Mouse (Mus musculus) left cerebral cortex, adult 6 months (tissue): ENCODE results near the gene Morn4. TPM values are rescaled to one million over a fixed set of nuclear protein-coding genes. Genes with fewer than 3 reads are reported as not detected.

ENCODE experiments used
- long read RNA-seq, 2 experiments: library from polyadenylated mRNA; unstranded; transcript quantifications; one replicate each; pipeline ENCODE4 v2.0.0; 2019 to 2020
- polyA plus RNA-seq: library from polyadenylated mRNA; unstranded; fragments of <200 nt; fragmentation: Nextera tagmentation; gene quantifications from 2 replicates; pipeline ENCODE4 v1.2.3, GENCODE M21; 2021

Morn4 gene
- 54.3 and 60.6 TPM in 2 replicates for polyA plus RNA-seq
- long read RNA-seq, experiment 1, transcript Morn4-201 (5 exons, 1,800 nt) = major isoform, 229 of 244 reads
- long read RNA-seq, experiment 1, partial matches to known transcripts = 4 of 244 reads
- long read RNA-seq, experiment 1, other reads (novel, unspliced or antisense) = 10 of 244 reads
- long read RNA-seq, experiment 2, transcript Morn4-201 (5 exons, 1,800 nt) = major isoform, 47 of 60 reads
- long read RNA-seq, experiment 2, partial matches to known transcripts = 3 of 60 reads
- long read RNA-seq, experiment 2, other reads (novel, unspliced or antisense) = 10 of 60 reads

DNA sequence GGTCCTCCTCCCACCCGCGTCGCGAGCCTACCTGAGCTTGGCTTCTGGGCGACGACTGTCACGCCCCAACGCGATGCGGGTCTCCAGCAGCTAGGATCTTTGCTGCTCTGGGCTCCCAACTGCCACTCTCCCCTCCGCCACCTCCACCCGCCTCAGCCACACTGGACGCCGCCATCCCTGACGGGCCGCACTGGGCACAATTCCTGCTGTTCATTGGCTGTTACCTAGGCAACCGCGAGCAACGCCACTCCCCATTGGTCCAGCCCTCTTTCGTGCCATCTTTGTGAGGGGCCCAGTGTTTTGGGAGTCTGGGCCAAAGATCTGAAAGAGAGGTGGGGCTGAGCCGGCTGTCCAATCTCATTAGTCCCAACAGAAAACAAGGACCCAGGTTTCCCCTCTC is at the start of gene Morn4:
Gene Morn4, minus strand, starts transcription at position 192 of the 400 bp plus-strand sequence.

DNA sequence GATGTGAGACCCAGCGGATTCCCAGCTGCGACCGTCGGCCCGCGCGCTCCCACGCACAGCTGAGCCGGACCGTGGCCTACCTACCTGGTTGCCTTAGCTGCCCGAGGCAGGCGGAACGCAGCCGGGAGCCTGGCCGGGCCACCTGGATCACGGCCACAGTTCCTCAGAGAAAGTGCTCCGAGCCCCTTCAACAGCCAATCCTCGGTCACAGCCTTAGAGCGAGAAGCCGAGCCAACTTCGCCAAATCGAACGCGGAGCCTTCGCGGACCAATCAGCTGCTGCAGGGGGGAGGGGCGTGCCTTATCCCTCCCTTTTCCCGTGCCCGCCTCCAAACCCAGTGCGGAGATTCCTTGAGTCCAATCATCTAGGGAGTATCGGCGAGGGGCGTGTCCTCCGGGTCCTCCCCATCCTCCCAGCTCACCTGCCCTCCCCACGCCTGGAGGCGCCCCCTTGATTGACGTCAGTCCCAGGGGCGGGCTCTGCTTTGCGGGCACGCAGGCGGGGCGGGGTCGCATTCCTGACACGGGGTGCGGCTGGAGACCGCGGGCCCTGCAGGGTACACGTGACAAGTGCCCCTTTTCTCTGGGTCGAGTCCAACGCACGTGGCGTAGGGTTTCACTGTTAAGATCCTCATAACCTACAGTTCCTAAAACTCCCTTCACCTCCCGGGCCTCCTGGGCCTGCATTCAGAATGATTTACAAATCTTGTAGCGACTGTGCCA is 42.8 kb upstream of the Morn4 start, which contains the start of gene Avpi1:
Gene Avpi1, minus strand, starts transcription at position 273 of the 722 bp plus-strand sequence.

DNA sequence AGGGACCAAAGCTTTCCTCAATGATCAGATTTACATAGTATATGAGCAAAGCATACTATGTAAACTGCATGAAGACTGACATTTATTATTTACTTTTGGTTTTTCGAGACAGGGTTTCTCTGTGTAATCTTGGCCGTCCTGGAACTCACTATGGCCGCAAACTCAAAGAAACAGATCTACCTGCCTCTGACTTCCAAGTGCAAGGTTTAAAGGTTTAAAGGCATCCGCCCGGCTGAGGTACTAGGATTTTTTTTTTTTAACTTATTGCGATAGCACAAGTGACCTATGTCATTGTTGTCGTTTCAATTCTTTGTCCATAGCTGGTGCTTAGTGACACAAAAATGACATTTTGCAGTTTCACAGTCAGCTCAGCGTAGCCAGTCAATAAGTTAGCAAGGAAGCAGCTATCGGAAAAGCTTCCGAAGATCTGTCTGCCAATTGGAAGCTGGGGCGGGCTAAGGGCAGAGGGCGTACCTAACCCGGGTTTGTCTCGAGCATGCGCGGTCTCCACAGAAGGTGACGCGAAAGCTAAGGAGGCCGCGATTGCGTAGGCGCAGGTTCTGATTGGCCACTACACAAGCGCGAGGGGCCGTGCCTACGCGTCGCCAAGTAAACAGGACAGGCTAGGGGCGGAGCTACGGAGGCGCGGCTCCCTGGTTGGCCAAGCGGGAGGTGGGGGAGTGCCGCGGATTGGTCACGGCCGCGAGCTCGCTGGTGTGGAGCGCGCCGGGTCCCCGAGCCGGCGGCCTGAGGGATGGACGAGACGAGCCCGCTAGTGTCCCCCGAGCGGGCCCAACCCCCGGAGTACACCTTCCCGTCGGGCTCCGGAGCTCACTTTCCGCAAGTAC is 3.8 kb upstream of the Morn4 start, which contains the start of gene Pi4k2a:
Gene Pi4k2a, plus strand, starts transcription at position 723 of the 848 bp plus-strand sequence.

DNA sequence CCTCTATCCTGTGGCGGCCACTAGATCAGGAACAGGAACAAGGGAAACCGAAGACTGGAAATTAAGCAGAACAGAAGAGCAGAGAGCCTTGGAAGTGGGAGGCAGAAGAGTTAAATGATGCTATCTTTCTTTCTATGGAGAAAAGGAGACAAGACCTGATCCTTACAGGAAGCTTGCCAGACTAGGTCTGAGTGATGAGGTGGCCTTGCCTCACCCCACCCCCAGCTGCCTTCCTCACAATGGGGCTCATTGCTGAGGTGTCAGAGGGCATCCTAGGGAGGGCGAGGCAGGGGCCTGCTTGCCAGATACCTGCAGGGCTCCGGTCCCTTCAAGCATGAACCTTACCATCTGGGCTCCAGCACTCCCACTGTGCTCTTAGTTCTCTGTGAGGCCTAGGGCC is 34.2 kb downstream of the Morn4 start, which contains the start of gene 4933411K16Rik:
Gene 4933411K16Rik, plus strand, starts transcription at position 301 of the 400 bp plus-strand sequence.

DNA sequence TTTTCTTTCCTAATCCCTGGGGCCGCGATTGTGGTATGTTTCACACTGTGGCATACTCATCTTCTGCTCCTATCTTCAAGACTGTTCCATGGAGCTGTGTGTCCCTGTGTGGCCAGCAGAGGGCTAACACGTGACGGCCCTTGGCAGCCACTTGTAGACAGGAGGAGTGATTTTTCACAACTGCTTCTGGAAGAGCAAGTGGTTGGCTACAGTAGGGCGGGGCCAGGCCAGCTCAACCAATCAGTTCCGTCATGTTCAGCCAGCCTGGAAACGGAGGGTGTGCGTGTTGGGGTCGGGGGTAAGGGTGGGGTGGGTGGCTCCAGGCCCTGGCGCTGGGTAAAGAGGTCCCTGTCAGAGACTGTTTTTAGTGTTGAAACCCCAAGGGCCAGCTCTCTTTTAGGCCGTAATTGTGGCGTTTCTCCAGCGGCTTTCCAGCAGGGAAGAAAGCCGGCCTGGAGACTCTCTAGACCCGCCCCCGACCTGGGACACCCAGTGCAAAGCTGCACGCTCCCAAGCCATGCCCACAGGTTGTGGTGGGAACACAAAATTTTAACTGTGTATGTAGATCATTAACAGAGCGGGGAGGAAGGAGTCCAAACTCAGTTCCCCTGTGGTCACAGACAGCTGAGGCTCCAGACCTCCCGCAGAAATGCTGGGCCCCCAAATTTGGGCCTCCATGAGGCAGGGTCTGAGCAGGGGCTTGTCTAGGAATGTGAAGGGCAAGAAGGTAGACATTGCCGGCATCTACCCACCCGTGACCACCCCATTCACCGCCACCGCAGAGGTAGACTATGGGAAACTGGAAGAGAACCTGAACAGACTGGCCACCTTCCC is 40.7 kb downstream of the Morn4 start, which contains the start of gene Hoga1:
Gene Hoga1, plus strand, starts transcription at position 342 of the 834 bp plus-strand sequence.

DNA sequence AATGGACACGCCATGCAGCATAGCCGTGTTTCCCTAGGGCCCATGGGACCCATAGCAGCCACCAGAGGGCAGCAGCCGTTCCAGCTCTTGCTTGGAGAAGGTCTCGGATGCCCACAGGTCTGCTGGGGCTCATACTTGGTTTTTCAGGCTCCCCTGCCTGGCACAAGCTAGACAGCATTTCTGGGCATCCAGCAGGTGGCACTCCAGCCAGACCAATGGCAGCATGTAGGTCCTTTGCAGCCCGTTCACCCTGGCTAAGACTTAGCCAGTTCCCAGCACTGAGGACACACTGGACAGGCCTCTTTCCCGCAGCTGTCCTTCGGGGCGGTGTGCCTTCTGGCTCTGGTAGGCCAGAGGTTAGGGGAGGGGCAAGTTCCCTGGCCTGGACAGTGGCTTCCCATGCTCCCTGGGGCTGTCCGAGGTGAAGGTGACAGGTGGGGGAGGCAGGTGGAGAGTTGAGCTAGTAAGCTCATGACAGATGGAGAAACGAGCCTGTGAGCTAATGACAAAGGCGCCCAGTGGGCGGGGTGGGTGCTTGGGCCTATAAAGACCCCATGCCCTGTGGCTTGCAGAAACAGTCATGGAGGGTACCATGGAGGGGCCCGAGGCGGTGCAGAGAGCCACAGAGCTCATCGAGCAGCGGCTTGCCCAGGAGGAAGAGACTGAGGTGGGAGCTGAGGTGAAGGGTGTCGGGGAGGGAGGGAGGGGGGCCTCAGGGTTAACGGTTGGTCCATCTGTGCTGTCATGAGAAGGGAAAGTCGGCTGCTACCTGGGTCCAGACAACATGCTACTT is 50.5 kb downstream of the Morn4 start, which contains the start of gene Ankrd2:
Gene Ankrd2, plus strand, starts transcription at position 545 of the 793 bp plus-strand sequence.

Other genes with a start within 250 kb of the Morn4 start
- 0.47 and 2.9 TPM in 2 replicates for gene Frat2, start 238.2 kb downstream of the Morn4 start, polyA plus RNA-seq
- 9.4 and 10.5 TPM in 2 replicates for gene Rrp12, start 190.2 kb downstream of the Morn4 start, polyA plus RNA-seq
- 796 and 831 TPM in 2 replicates for gene Pgam1, start 174.4 kb downstream of the Morn4 start, polyA plus RNA-seq
- 47.8 and 54.7 TPM in 2 replicates for gene Exosc1, start 152.9 kb downstream of the Morn4 start, polyA plus RNA-seq
- gene Zdhhc16, start 152.9 kb downstream of the Morn4 start, polyA plus RNA-seq = 33.6 and 40.0 TPM in 2 replicates
- 7.5 and 9.4 TPM in 2 replicates for gene Mms19, start 105.2 kb downstream of the Morn4 start, polyA plus RNA-seq
- gene Ubtd1, start 104.6 kb downstream of the Morn4 start, polyA plus RNA-seq = 4.6 and 7.3 TPM in 2 replicates
- gene Ankrd2, start 50.4 kb downstream of the Morn4 start, polyA plus RNA-seq = 0.73 and 0.74 TPM in 2 replicates
- 0.40 and 0.59 TPM in 2 replicates for gene Hoga1, start 40.7 kb downstream of the Morn4 start, polyA plus RNA-seq
- gene 4933411K16Rik, start 34.1 kb downstream of the Morn4 start, polyA plus RNA-seq = not detected in 2 replicates
- 9.2 and 12.7 TPM in 2 replicates for gene Pi4k2a, start 4.1 kb upstream of the Morn4 start, polyA plus RNA-seq
- 87.6 and 90.4 TPM in 2 replicates for gene Avpi1, start 42.7 kb upstream of the Morn4 start, polyA plus RNA-seq
- 0.91 and 1.5 TPM in 2 replicates for gene Marveld1, start 61.0 kb upstream of the Morn4 start, polyA plus RNA-seq
- gene Zfyve27, start 77.6 kb upstream of the Morn4 start, polyA plus RNA-seq = 13.5 and 20.6 TPM in 2 replicates
- 0.63 and 0.94 TPM in 2 replicates for gene Sfrp5, start 115.9 kb upstream of the Morn4 start, polyA plus RNA-seq
- 179 and 197 TPM in 2 replicates for gene Golga7b, start 161.2 kb upstream of the Morn4 start, polyA plus RNA-seq